Mouse (Mus musculus) heart, embryonic 16.5 days (tissue): ENCODE results near the gene Ippk. TPM values are rescaled to one million over a fixed set of nuclear protein-coding genes. Genes with fewer than 3 reads are reported as not detected.

ENCODE experiments used
- ATAC-seq: fragments of 200-750 bp; cut with Nextera tagmentation; replicated peaks from 2 replicates; pipeline ENCODE4 v1.8.0; 2017; ENCODE audit warnings: moderate number of reproducible peaks; ENCODE audit not compliant: insufficient read depth, low FRiP score; ENCODE audit errors: extremely low read depth
- H3K27ac ChIP-seq: fragments of 300-500 bp; sonication (generic); 2 replicates; pipeline ENCODE4 v1.5.1; 2014; ENCODE audit warnings: mild to moderate bottlenecking, low read length, control low read depth, moderate library complexity
- H3K27me3 ChIP-seq: fragments of 300-500 bp; sonication (generic); 2 replicates; pipeline ENCODE4 v1.6.1; 2014; ENCODE audit warnings: low read length, mixed read lengths; ENCODE audit not compliant: control insufficient read depth, insufficient read depth
- H3K36me3 ChIP-seq: fragments of 300-500 bp; sonication (generic); 2 replicates; pipeline ENCODE4 v1.6.1; 2014; ENCODE audit not compliant: control insufficient read depth, insufficient read depth
- H3K4me1 ChIP-seq: fragments of 300-500 bp; sonication (generic); 2 replicates; pipeline ENCODE4 v1.6.1; 2014; ENCODE audit warnings: low read length, mixed read lengths; ENCODE audit not compliant: control insufficient read depth, insufficient read depth
- H3K4me2 ChIP-seq: fragments of 300-500 bp; sonication (generic); 2 replicates; pipeline ENCODE4 v1.6.1; 2014; ENCODE audit warnings: low read depth, mild to moderate bottlenecking, control low read depth, low read length
- H3K4me3 ChIP-seq: fragments of 300-500 bp; sonication (generic); 2 replicates; pipeline ENCODE4 v1.5.1; 2014; ENCODE audit warnings: mild to moderate bottlenecking, control low read depth, low read length
- H3K9ac ChIP-seq: fragments of 300-500 bp; sonication (generic); 2 replicates; pipeline ENCODE4 v1.6.1; 2014; ENCODE audit warnings: low read length, control low read depth
- H3K9me3 ChIP-seq: fragments of 300-500 bp; sonication (generic); replicated peaks from 2 replicates; pipeline ENCODE4 v1.6.1; 2016; ENCODE audit warnings: low read length; ENCODE audit not compliant: control insufficient read depth
- WGBS: fragments of 180-500 bp; shearing (Covaris S2); extraction: QIAGEN DNeasy Blood & Tissue Kit; methylation state at CpG from one replicate; pipeline ENCODE4 v1.1.7; 2014; 5-methylcytosine and 5-hydroxymethylcytosine counted together
- polyA plus RNA-seq: library from polyadenylated mRNA; unstranded; fragments of >200 nt; fragmentation: Nextera tagmentation; extraction: Ambion mirVana; gene quantifications from 2 replicates; pipeline ENCODE4 v1.2.1, GENCODE M21; 2015

Ippk gene
- 11.1 and 11.8 TPM in 2 replicates for polyA plus RNA-seq

- Histone ChIP-seq H3K4me1 (peaks cover 20% of the 10 kb centered on the region), H3K4me3 (peak within 1 kb of the TSS; percentile 84), H3K4me2 (peak within 1 kb of the TSS; percentile 92), H3K9me3 (no peaks in the 10 kb centered on the region), H3K27me3 (no peaks in the 10 kb centered on the region), H3K36me3 (no peaks in the 10 kb centered on the region), H3K27ac (peak within 1 kb of the TSS; percentile 88), H3K9ac (peak within 1 kb of the TSS; percentile 90)
- WGBS: under 1% methylated on average over 69 of the region's 69 CpGs
- ATAC-seq: peak; percentile 98
Observed at GRCm38 (mm10) chr13:49420754-49421605, at the start of gene Ippk. Ippk (plus strand) TSS chr13:49421249.

- peaks cover 38% of the 10 kb centered on the region for H3K4me1 ChIP-seq
- peak overlapping the region; percentile 88 for H3K27ac ChIP-seq
- peak; percentile 84 for ATAC-seq
- H3K27me3 ChIP-seq: no peaks in the 10 kb centered on the region
- H3K4me2 ChIP-seq: no peak overlapping the region
- 17% methylated on average over 3 of the region's 3 CpGs for WGBS
- no peak overlapping the region for H3K4me3 ChIP-seq
- H3K36me3 ChIP-seq: peaks cover 12% of the 10 kb centered on the region
- H3K9me3 ChIP-seq: no peaks in the 10 kb centered on the region
- peak overlapping the region; percentile 52; the same call in 1 of the 2 replicates for H3K9ac ChIP-seq
Observed at GRCm38 (mm10) chr13:49371428-49371899, 49.6 kb upstream of the Ippk start.

GRCm38 (mm10) chr13:49372370-49373060 is 48.5 kb upstream of the Ippk start:
- peaks cover 29% of the 10 kb centered on the region for H3K4me1 ChIP-seq

GRCm38 (mm10) chr13:49374304-49374703 is 46.7 kb upstream of the Ippk start:
- Histone ChIP-seq H3K4me2 (no peak overlapping the region), H3K9me3 (no peaks in the 10 kb centered on the region)

More at GRCm38 (mm10) chr13:49372370-49373060, 48.5 kb upstream of the Ippk start:
- Histone ChIP-seq H3K9ac (0 out of 2 replicates have a peak overlapping the region, but pooled peaks have one; percentile 14), H3K4me2 (no peak overlapping the region), H3K27me3 (no peaks in the 10 kb centered on the region), H3K4me3 (no peak overlapping the region), H3K9me3 (no peaks in the 10 kb centered on the region), H3K27ac (peak overlapping the region; percentile 88), H3K36me3 (peaks cover 20% of the 10 kb centered on the region)
- no peak for ATAC-seq
- WGBS: 81% methylated on average over 9 of the region's 9 CpGs

GRCm38 (mm10) chr13:49374730-49375129 is 46.3 kb upstream of the Ippk start:
- no peak for ATAC-seq
- WGBS: 76% methylated on average over 6 of the region's 6 CpGs
- H3K9ac ChIP-seq: no peak overlapping the region
- no peaks in the 10 kb centered on the region for H3K27me3 ChIP-seq
- H3K36me3 ChIP-seq: peaks cover 34% of the 10 kb centered on the region
- no peak overlapping the region for H3K4me3 ChIP-seq
- H3K4me2 ChIP-seq: no peak overlapping the region
- no peak overlapping the region for H3K27ac ChIP-seq
- H3K4me1 ChIP-seq: peaks cover 18% of the 10 kb centered on the region
- H3K9me3 ChIP-seq: no peaks in the 10 kb centered on the region

More at GRCm38 (mm10) chr13:49374304-49374703, 46.7 kb upstream of the Ippk start:
- H3K36me3 ChIP-seq: peaks cover 34% of the 10 kb centered on the region
- no peaks in the 10 kb centered on the region for H3K27me3 ChIP-seq
- no peak overlapping the region for H3K4me3 ChIP-seq
- H3K27ac ChIP-seq: no peak overlapping the region
- no peak for ATAC-seq
- H3K9ac ChIP-seq: no peak overlapping the region
- H3K4me1 ChIP-seq: peaks cover 18% of the 10 kb centered on the region
- WGBS: 71% methylated on average over 6 of the region's 6 CpGs

- H3K4me3 ChIP-seq: no peak overlapping the region
- no peak for ATAC-seq
- H3K9me3 ChIP-seq: no peaks in the 10 kb centered on the region
- peaks cover 45% of the 10 kb centered on the region for H3K36me3 ChIP-seq
- H3K27me3 ChIP-seq: no peaks in the 10 kb centered on the region
- peaks cover 5% of the 10 kb centered on the region for H3K4me1 ChIP-seq
- no peak overlapping the region for H3K27ac ChIP-seq
- no peak overlapping the region for H3K9ac ChIP-seq
- no peak overlapping the region for H3K4me2 ChIP-seq
- WGBS: 78% methylated on average over 6 of the region's 6 CpGs
Observed at GRCm38 (mm10) chr13:49377608-49378007, 43.4 kb upstream of the Ippk start.

- Histone ChIP-seq H3K9ac (no peak overlapping the region), H3K27ac (no peak overlapping the region), H3K4me1 (0 out of 2 replicates have a peak, but pooled peaks cover 2% of the 10 kb centered on the region), H3K4me2 (no peak overlapping the region), H3K36me3 (peaks cover 61% of the 10 kb centered on the region), H3K9me3 (no peaks in the 10 kb centered on the region), H3K4me3 (no peak overlapping the region), H3K27me3 (no peaks in the 10 kb centered on the region)
- ATAC-seq: no peak
- 95% methylated on average over 20 of the region's 20 CpGs for WGBS
Observed at GRCm38 (mm10) chr13:49379301-49379700, 41.7 kb upstream of the Ippk start.

GRCm38 (mm10) chr13:49381230-49381629 is 39.8 kb upstream of the Ippk start:
- WGBS: 16% methylated on average over 3 of the region's 3 CpGs
- Histone ChIP-seq H3K4me3 (no peak overlapping the region), H3K9me3 (no peaks in the 10 kb centered on the region), H3K36me3 (peaks cover 64% of the 10 kb centered on the region), H3K4me2 (no peak overlapping the region), H3K4me1 (0 out of 2 replicates have a peak, but pooled peaks cover 2% of the 10 kb centered on the region), H3K27me3 (no peaks in the 10 kb centered on the region), H3K9ac (no peak overlapping the region), H3K27ac (peak overlapping the region; percentile 47; the same call in 1 of the 2 replicates)
- peak; percentile 71 for ATAC-seq
